In the genomic region with DNA sequence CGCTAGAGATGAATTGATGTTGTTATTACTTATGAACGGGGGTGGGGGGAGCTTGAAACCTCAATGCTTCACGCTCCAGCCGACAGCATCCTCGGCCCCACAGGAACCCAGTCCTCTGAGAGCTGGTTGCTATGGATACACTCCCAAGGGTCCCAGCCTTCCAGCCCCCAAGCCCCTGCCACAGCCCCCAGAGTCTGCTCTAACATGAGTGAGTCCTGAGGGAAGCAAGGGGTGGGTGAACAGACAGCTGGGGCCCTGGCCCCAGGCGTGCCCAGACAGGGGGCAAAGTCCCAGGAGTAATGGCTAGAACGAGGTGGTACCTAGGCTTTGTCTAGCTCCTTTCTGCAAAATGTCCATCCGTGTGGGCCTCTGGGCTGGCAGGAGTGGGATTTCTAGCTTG, we compare ENCODE assay signal across 14 mouse cellular contexts.
DNase-seq lines count a peak whose midpoint lies in the region; ATAC-seq lines count a peak whose summit lies in the region.
"Had no signal": no experiment of that assay in that cellular context is flagged by ENCODE, and none has a peak within 500 bp of the region (broad histone marks: within the 10 kb centered on the region; RNA-seq: fewer than 3 reads in every experiment).

No protein-coding gene starts in this region.

- H3K9ac ChIP-seq in forebrain, embryonic 16.5 days (replicated peaks; ENCODE audit: low read depth, low read length), result no peak overlapping the region
- no peak overlapping the region for H3K9ac ChIP-seq in neural tube, embryonic 12.5 days
- H3K9ac ChIP-seq: heart, embryonic 15.5 days; limb, embryonic 12.5 days; lung, embryonic 15.5 days had no signal

- no peak overlapping the region for H3K4me2 ChIP-seq in forebrain, embryonic 16.5 days (ENCODE audit: low read length)
- H3K4me2 ChIP-seq in neural tube, embryonic 12.5 days (replicated peaks), result 0 out of 2 replicates have a peak overlapping the region, but pooled peaks have one; percentile 7
- H3K4me2 ChIP-seq: heart, embryonic 15.5 days; limb, embryonic 12.5 days; lung, embryonic 15.5 days had no signal

- peak; percentile 27 for ATAC-seq in forebrain, embryonic 16.5 days
- ATAC-seq in neural tube, embryonic 12.5 days (ENCODE audit: low FRiP score, low read depth), result 0 out of 2 replicates have a peak, but pooled peaks have one; percentile 50
- no peak for ATAC-seq in inflammation-experienced regulatory T-cells, adult 6 months

- H3K36me3 ChIP-seq in forebrain, embryonic 10.5 days (replicated peaks), result peaks cover 100% of the 10 kb centered on the region
- 0 out of 2 replicates have a peak, but pooled peaks cover 3% of the 10 kb centered on the region for H3K36me3 ChIP-seq in forebrain, embryonic 16.5 days (ENCODE audit: control insufficient read depth, insufficient read depth)
- peaks cover 97% of the 10 kb centered on the region for H3K36me3 ChIP-seq in limb, embryonic 10.5 days
- H3K36me3 ChIP-seq in neural tube, embryonic 12.5 days, result peaks cover 35% of the 10 kb centered on the region
- H3K36me3 ChIP-seq: heart, embryonic 15.5 days had no signal

- no peaks in the 10 kb centered on the region for H3K27me3 ChIP-seq in forebrain, embryonic 10.5 days (ENCODE audit: poor library complexity, severe bottlenecking)
- H3K27me3 ChIP-seq in forebrain, embryonic 16.5 days (replicated peaks; ENCODE audit: control insufficient read depth, insufficient read depth, low read length), result no peaks in the 10 kb centered on the region
- no peaks in the 10 kb centered on the region for H3K27me3 ChIP-seq in limb, embryonic 10.5 days (ENCODE audit: low read depth, poor library complexity, severe bottlenecking)
- H3K27me3 ChIP-seq in neural tube, embryonic 12.5 days (replicated peaks), result no peaks in the 10 kb centered on the region
- H3K27me3 ChIP-seq: heart, embryonic 15.5 days; limb, embryonic 12.5 days; lung, embryonic 15.5 days had no signal

- no peaks in the 10 kb centered on the region for H3K9me3 ChIP-seq in forebrain, embryonic 10.5 days
- H3K9me3 ChIP-seq in forebrain, embryonic 16.5 days (ENCODE audit: control insufficient read depth, low read length), result no peaks in the 10 kb centered on the region
- no peaks in the 10 kb centered on the region for H3K9me3 ChIP-seq in limb, embryonic 10.5 days (replicated peaks)
- H3K9me3 ChIP-seq in neural tube, embryonic 12.5 days, result no peaks in the 10 kb centered on the region
- H3K9me3 ChIP-seq: heart, embryonic 15.5 days; limb, embryonic 12.5 days; lung, embryonic 15.5 days; megakaryocyte, embryonic 14.5 days had no signal

- H3K4me1 ChIP-seq in forebrain, embryonic 10.5 days, result peaks cover 46% of the 10 kb centered on the region
- H3K4me1 ChIP-seq in forebrain, embryonic 16.5 days (replicated peaks; ENCODE audit: control insufficient read depth, insufficient read depth, low read length), result peaks cover 14% of the 10 kb centered on the region
- H3K4me1 ChIP-seq in limb, embryonic 10.5 days, result peaks cover 13% of the 10 kb centered on the region
- peaks cover 20% of the 10 kb centered on the region for H3K4me1 ChIP-seq in neural tube, embryonic 12.5 days
- H3K4me1 ChIP-seq: heart, embryonic 15.5 days; lung, embryonic 15.5 days; megakaryocyte, embryonic 14.5 days had no signal

- DNase-seq in forebrain, embryonic 10.5 days (ENCODE audit: extremely low spot score, low spot score), result peak; percentile 25
- no peak for DNase-seq in limb, embryonic 10.5 days (ENCODE audit: low spot score)
- DNase-seq in liver, result no peak
- DNase-seq in left cerebral cortex, postnatal 14 days (ENCODE audit: low spot score in 2 of 2), result no peak
- DNase-seq: cerebellum, adult 9-10 months; gastrocnemius, postnatal 14 days; kidney, adult 11 months had no signal

- H3K27ac ChIP-seq in forebrain, embryonic 10.5 days, result peak overlapping the region; percentile 75
- no peak overlapping the region for H3K27ac ChIP-seq in forebrain, embryonic 16.5 days (ENCODE audit: low read length)
- peak overlapping the region; percentile 27; the same call in 1 of the 2 replicates for H3K27ac ChIP-seq in limb, embryonic 10.5 days
- H3K27ac ChIP-seq in neural tube, embryonic 12.5 days, result peak overlapping the region; percentile 51; the same call in 1 of the 2 replicates
- H3K27ac ChIP-seq: heart, embryonic 15.5 days; limb, embryonic 12.5 days; lung, embryonic 15.5 days had no signal

- intact Hi-C loops in left cerebral cortex, postnatal 14 days (cut with DNase I), result no loop called here

- H3K4me3 ChIP-seq in forebrain, embryonic 10.5 days, result no peak overlapping the region
- no peak overlapping the region for H3K4me3 ChIP-seq in forebrain, embryonic 16.5 days (replicated peaks; ENCODE audit: low read length)
- no peak overlapping the region for H3K4me3 ChIP-seq in limb, embryonic 10.5 days
- H3K4me3 ChIP-seq in neural tube, embryonic 12.5 days, result no peak overlapping the region
- H3K4me3 ChIP-seq: heart, embryonic 15.5 days; limb, embryonic 12.5 days; lung, embryonic 15.5 days; megakaryocyte, embryonic 14.5 days had no signal

- WGBS in forebrain, embryonic 10.5 days, result 55% methylated on average over 8 of the region's 8 CpGs
- 16% methylated on average over 8 of the region's 8 CpGs for WGBS in forebrain, embryonic 16.5 days
- 77% methylated on average over 8 of the region's 8 CpGs for WGBS in limb, embryonic 10.5 days
- WGBS in neural tube, embryonic 12.5 days, result 30% methylated on average over 8 of the region's 8 CpGs
